Mouse (Mus musculus): ENCODE results near the gene Pate2.

The Pate2 gene

DNA sequence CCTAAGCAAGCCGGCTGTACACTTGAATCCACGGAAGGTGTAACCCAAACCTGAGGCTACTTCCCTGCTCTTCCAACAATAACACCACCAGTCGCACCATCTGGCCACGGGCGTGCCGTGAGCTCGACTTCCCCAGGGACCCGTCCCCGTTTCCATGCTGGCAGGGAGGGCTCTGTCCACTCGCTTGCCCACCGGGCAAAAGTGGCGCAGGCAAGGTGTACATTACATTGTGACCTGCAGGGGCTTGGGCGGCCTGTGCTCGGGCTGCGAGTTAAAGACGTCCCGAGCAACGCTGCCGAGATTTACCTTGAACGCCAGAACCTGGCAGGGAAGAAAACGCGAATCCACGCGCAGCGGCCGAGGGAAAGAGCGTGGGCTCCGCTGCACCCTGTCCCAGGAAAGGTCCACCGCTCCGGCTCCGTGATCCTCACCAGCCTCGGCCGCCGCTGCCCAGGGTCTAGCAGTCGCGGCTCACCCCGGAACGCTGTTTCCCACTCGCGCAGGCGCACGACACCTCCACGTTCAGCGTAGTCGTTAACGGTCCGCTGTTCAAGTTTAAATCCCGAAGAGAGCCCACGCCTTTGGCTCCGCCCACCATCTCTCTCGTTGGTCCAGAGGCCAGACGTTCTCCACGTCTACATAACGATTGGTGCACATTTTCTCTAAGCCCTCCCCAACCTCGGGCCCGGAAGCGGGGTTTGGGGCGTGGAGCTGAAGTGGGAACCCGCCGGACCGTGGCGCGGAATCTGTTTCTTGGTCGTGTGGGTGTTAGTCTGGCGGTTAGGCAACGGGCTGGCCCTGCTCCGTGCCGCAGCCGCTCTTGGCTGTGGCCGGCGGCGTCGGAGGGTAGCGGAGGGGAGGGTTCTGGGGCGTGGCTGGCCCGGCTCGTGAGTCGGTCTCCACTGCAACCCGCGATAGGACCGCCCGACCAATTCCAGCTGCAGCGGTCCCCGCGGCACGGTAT, at the start of gene Pate2, which contains the start of gene Hyls1:
Pate2 (plus strand) TSS at position 714 of the 964 bp plus-strand sequence.
Hyls1 (minus strand) TSS at position 828 of the 964 bp plus-strand sequence.
- DNase-seq, result peak; percentile 94 to 95

DNA sequence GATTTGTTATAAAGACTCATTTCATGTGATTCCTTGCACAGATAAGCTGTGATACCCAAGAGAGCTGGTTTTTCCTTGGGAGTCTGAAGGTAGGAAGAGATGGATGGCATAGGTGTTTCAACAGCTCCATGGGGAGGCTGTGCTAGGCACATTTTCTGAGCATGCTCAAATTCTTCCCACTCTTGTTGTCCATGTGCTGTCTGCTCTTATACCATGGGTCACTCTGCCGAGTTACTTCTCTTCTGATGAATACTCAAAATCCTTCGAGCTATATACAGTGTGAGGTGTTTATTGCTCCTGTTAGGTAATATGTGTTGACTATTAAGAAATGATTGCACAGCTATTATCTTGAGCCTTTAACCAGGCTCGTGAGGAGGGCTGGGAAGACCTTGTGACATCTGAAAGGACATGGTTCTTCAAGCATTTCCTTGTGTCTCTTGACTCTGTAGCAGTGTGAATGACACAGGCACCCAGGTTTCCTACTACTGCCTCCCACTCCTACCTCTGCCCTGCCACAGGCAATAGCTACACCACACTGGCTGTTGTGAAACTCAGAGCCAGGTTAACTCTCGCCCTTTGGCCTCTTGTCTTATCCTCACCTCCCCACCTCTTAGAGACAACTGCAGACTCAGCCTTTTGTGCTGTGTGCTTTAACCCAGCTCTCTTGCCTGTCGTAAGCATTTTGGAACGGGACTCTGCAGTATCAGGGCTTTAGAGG, 49.3 kb upstream of the Pate2 start:
- no peak for DNase-seq

DNA sequence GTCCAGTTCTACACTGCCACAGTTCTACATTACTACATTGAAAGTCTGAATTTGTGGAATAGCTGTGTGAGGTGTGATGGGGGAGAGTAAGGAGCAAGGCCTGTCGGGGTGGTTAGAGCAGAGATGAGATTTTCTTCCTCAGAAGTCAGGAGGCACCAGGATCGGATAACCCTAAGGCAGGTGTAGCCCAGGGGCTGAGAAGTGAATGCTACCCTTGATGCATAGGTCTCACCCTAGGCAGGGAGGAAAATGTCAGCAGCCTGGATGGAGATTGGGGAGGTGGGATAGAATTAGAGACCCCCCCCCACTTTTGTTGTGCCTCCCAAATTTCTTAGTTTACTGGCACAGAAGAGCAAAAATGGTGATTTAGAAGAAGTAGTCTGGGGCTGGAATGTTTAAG, 47.8 kb upstream of the Pate2 start:
- no peak for DNase-seq

DNA sequence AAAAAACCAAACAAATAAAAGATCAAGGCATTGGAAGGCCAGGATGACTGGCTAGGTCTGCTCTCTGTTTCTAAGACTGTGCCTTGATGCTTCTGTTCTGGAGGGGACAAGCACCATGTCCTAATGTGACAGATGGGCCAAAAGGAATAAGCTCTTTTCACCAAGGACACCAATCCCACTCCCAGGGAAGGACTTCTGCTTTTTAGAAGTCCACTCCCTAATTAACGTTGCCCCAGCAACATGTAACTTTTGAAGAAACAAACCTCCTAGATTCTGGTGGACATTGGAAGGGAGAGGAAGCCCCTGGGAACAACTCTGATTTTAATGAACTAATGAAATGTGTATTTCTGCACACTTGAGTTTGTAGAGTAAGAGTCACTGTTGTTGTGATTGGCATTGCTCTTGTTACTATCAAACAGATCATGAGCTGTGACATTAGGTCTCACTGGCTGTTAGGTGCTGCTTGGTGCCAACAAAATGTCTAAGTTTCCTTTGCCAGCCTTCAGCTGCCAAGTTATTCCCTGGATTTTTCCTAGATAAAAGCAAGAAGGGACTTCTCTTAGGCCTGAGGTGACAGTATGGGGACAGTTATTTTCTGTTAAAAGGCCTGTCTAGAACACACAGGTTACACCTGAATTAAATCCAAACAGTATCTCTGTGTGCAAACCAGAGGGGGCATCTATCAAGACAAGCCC, 47.1 kb upstream of the Pate2 start:
- no peak for DNase-seq

DNA sequence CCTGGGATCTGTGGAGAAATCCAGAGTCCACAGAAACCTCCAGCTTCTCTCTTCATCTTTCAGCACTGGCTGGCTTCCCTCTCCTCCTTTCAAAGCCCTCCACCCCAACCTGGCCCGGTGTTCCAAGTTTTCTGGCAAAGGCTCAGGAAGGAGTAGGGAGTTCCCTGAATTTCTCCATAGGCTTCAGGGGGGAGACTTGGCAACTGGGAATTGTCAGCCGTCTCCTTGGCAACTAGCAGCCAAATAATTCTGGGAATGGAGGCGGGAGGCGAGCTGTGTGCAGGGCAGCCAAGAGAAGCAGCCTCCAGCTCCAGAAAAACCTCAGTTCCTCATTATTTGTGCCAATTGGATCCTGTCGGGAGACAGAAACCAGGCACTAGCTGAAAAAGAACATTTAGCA, 46.5 kb upstream of the Pate2 start:
- DNase-seq, result peak; percentile 28 to 64

DNA sequence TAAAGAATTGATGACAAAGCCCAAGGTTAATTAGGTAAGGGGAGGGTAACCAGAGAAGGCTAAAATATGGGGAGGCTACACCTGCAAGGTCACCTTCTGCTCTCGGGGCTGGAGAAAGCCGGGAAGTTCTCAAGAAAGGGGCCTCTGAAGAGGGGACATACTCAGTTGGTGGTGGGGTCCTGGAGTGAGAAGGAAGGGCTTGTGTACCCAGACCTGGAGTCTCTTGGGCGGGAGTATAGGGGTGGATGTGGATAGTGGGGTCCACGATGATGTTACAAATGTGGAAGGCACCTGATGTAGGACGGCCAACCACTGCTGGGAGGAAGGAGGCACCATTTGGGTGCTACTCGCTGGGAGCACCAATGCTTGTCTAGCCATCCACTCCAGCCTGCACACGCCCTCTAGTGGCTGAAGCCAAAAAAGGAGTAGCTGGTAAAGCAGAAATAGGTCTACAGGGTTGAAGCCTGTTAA, 46.1 kb upstream of the Pate2 start:
- DNase-seq, result peak; percentile 49 to 72

DNA sequence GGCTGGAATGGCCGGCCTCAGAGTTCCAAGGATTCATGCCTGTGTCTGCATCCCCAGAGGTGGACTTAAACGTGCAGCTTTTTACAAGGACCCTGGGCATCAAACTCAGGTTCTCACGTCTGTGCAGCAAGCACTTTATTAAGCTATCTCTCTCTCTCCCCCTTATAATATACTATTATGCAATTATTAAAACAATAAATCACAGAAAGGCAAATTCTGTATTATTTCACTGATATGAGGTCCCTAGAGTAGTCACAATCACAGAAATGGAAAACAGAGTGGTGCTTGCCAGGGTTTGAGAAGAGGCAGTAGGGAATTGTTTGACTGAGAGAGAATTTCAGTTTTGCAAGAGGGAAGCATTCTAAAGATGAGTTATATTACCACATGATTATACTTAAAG, 40.9 kb upstream of the Pate2 start:
- DNase-seq, result no peak

DNA sequence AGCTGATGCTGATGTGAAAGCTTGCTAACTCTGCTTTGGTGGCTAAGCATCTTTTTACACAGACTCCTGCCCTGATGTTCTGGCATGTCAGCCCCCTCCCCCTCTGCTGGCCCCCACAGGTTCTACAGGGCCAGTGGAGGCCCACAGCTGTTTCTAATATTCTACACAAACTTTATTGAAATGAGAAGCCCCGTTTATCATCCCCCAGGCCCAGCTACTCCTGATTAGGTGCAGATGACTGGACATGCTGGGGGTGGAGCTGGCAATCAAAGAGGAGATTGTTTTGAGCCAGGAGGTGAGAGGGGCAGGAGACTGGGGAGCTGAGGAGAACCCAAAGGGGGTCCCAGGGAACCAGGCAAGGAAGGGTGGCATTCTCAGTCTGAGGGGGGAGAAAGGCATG, 40.3 kb upstream of the Pate2 start:
- no peak for DNase-seq

DNA sequence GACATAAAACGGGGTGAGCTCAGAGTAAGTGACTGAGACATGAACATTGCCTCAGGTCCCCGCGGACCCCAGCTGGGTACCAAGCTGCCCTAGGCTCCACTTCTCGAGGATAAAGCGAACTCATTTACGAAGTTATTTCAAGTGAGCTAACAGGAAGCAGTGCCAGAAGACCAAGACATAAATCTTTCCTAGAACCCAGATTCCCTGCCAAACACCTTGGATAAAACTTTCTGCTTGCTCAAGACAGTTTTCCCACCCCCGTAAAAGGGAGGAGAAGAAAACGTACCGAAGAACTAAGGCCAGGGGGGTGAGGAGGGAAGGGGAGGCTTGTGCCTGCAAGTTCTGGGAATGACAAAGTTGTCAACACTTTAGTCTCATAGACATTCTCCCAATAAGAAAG, 36.8 kb upstream of the Pate2 start:
- DNase-seq, result no peak

DNA sequence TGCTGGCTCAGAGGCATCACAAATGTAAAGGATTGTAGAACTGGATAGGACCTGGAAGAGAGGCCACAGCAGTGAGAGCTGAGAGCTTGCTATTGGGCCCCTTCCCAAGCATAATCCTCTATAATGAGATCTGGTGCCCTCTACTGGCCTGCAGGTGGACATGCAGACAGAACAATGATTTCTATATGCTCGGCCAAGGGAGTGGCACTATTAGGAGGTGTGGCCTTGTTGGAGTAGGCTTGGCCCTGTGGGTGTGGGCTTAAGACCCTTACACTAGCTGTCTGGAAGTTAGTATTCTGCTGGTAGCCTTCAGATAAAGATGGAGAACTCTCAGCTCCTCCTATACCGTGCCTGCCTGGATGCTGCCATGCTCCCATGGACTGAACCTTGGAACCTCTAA, 35.0 kb upstream of the Pate2 start:
- DNase-seq, result peak in 1 of 2 experiments; percentile 60

DNA sequence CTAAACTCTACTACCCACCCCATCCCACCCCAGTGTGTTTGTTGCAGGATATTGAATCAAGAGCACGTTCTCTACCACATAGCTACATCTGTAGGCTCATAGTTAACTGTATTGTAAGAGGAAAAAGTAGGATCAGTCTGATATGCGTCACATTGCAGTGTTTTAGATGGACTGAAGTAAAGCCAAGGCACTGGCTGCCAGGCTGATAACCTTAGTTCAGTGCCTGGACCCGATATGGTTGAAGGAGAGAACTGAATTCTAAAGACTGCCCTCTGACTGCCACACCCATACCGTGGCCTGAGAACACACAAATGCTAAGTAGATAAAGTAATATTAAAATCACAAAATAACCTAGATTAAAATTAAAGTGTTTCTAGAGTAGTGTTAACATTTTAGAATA, 34.2 kb upstream of the Pate2 start:
- DNase-seq, result no peak

DNA sequence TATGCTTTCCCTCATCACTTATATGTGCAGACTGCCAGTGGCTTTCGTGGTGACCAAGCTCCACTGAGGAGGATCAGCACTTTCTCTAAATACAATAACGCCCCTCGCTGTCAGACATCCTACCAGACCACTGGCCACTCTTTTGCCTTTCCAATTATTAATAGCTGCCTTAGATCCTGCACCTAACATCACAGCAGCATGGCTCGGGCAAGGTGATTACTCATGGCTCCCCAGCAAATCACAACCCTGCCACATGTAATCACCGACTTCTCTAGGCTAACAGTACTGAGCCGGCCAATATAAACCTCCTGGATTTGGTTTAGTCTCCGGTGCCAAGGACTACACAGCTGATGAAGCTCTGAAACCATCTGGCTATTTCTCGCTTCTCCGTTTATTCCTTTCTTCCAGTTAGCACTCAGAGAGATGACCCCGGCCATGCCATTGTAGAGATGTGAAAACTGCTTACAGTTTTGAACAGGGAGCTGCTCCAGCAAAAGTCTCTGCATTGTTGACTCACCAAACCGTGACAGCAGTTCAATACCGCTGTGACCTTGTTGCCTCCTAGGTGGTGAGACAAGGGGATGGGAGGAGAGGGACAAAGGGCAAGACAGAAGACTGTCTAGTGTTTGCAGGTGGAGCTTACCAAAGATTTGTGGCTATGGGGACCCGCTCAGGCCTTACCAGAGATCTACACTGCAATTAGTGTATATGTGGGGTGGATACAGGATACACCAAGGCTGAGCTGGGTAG, 30.9 kb upstream of the Pate2 start:
- no peak for DNase-seq

DNA sequence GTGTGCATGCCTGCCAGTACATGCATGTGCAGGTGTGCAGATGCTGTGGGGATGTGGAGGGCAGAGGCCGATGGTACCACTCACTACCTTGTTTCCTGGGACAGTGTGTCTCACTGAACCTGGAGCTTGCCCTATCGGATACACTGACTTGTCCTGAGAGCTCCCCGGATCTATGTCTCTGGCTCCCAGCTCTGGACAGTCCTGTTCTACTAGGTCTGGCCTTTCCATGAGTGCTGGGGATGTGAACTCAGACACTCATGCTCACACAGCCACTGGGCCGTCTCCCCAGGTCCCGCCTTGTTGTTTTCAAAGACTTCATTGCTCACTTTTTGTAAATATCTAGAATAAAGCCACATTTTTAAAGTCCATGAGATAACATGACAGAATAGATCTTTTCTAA, 29.1 kb upstream of the Pate2 start:
- no peak for DNase-seq

DNA sequence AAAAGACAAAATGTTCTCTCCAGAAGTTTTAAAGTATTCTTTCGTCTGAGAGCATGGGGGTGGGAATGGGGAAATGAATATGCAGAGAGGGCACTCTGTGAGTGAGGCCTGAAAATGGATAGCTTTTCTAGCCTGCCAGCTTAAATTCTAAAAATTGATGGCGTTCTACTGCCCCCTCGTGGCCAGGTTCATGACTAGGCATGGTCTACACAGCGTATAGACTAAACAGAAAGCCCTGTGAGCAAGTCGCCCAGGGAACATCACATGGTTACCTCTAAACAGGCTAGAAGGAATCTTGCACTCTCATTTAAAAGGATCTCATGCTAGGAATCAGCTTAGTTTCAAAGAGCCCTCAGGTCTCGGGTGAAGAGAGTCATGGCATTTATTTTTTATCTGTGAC, 28.6 kb upstream of the Pate2 start:
- DNase-seq, result peak in 1 of 2 experiments; percentile 79

DNA sequence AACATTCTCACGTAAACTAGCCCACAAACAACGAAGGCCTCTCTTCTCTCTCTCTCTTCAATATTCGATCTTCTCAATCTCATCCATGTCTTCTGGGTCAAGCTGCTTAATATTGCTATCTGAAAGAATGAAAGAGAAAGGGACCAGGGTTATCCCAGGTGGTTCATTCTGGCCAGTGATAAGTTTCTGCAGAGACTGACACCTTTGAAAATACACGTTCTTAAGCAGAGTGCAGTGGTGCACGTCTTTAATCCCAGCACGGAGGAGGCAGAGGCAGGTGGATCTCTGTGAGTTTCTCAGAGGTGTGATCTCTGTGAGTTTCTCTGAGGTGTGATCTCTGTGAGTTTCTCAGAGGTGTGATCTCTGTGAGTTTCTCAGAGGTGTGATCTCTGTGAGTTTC, 28.1 kb upstream of the Pate2 start:
- no peak for DNase-seq

DNA sequence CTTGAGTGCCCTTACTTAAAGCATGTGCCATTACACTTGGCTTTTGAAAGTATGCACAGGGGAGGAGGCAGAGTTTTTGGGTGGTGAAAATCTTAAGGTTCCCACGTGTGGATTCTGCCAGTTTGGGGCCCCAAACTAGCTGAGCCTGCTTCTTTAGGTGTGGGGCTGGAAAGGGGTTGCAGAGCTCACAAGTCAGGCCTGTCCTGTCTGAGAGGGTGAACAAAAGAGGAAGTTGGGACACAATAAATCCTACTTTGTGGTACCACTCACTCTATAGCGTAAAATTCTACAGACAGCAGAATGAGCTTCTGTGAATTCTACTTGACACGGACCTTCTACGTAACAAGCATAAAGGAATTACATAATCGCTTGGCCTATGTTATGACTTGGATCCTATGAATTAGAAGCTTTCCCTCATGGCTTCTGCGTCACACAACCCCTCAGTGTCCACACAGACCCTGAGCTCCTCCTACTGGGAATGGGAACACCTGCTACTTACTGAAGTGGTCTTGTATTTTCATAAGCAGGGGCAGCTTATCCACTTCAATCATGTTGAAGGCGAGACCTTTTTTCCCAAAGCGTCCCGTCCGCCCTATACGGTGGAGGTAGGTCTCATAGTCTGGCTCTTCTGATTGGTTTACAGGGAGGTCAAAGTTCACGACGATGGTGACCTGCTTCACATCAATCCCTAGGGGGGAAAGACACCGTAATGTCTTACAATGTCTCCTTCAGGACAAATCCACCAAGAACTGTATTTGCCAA, 26.8 kb upstream of the Pate2 start:
- no peak for DNase-seq

DNA sequence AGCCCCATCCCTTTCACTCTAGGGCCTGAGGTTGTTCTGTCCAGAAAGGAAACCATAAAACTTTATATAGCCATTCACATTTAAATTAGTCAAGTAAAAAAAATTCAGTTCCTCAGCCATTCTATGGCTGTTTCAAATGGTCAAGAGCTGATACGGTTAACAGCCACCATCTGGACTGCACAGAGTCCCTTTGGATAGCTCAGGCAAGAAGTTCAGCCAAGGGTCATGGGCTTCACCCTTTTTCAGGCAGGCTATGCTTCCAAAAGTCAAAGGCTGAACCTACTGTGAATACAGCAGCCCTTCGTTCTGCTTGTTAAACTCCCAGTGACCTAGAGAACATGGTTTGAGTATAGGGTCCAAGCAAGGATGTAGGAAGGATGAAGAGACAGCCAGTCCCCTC, 25.4 kb upstream of the Pate2 start:
- DNase-seq, result no peak

DNA sequence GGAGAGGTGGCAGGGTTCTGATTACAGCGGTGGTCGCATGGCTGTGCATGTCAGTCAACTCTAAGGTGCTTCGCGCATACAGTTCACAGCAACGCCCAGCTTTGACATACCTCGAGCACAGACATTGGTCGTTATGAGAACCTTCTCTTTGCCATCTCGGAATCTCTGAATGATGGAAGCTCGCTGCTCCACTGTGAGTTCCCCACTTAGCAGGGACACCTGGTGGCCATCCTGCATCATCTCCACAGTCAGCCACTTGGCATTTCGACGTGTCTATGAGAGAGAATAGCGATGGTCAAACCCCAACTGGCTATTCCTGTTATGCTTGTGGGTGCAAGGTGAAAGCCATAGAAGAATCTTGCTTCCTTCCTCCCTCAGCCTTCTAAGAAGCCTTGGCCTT, 24.4 kb upstream of the Pate2 start:
- no peak for DNase-seq

DNA sequence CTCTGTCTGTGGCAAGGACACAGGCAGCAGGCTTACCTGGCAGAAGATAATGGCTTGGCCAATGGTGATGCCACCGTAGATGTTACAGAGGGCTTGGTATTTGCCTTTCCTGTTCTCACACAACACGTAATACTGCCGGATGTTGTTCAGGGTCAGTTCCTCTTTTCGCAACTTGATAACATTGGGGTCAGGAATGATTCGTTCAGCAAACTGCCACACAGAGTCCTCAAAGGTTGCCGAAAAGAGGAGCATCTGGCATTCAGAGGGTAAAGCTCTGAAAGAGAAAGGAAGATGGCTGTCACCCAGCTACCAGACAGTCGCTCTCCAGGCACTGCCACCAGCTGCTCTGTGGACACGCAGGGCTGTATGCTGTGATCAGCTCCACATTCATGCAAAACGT, 23.3 kb upstream of the Pate2 start:
- DNase-seq, result no peak

DNA sequence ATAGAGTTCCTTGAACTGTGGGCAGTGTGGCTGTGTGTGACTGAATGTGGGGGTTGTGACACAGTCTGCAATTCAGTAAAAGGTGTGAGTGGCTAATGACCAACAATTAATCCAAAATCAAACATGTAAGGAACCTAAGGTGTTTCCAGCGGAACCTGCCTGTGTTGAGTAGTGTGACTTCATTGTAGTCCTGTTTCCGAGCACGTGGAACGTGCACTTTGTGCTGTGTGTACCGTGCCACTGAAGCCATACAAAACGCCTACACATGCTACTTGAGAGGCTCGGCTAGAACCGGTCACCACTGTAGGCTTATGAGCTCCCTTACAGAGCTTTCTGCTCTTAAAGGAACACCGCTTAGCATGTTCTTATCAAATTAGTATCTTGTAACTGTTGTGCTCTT, 21.6 kb upstream of the Pate2 start:
- DNase-seq, result no peak

DNA sequence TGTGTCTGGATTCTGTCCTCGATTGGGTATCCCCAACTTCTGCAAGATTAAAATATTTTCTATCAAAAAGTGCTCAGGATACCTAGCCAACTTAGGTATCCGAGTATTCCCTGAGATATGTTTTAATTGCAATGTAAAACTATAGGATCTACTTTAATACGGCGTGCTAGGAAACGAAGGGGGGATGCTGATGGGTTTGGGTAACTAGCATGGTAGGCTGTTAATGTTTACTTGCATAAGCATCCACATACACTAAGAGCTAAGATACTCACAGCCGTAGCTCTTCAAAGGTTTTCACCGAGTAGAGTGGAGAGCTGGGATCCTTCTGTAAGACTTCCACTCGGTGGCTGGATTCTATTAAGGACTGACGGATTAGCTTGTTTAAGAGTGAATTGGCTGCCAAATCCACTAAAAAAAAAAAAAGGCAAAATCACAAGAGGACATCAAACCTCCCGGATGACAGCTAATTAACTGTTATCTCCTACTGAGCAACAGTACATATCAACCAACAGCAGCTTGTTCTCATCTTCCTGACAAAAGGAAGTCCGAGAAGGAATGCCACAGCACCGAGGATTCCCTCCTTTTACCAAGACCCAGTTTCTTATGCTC, 13.5 kb upstream of the Pate2 start:
- DNase-seq, result no peak

All from lung, postnatal 4 days (tissue).